Mouse (Mus musculus) stomach, adult 2 months (tissue): Measurements from ENCODE around the gene Mfn1. TPM values are rescaled to one million over a fixed set of nuclear protein-coding genes. Genes with fewer than 3 reads are reported as not detected.

Experiments used
- polyA plus RNA-seq: library from polyadenylated mRNA; depleted of rRNA; stranded (reverse); fragments of >200 nt; gene quantifications from 2 replicates; pipeline ENCODE4 v1.2.3, GENCODE M21; 2012; rRNA removed

Gene Mfn1
- 2.6 and 3.1 TPM in 2 replicates for polyA plus RNA-seq

DNA sequence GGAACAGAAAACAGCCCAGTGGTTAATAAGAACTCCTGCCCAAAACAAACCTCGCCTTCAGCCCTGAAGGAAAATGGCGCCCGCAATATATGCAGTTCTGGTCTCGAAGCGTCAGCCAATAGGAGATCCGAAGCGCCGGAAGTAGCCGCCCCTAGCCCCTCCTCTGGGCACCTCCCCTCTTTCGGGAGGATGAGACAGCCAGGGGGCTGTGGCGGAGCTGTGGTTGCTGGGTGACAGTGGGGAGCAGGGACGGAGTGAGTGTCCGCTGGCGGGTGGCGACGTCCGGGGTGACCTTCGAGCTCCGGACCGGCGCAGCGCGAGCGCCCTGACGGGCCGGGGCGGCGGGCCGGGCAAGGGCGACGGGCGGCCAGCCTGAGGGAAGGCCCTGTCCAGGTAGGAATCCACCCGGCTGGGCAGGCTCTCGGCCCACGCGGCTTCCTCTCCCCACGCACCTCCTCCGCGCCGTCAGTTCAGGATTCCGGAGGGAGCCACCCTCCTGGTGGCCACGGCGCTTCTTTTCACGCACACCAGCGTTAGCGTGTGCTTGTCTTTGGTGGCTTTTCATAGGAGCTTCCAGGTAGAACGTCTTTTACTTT lies at the start of gene Mfn1:
Gene Mfn1 (plus strand): TSS at position 163 of the 596 bp plus-strand sequence.

GRCm38 (mm10) chr3:32492097-32493090 lies 36.9 kb upstream of the Mfn1 start, which contains the start of gene Kcnmb3:
TSS of gene Kcnmb3 (minus strand) at chr3:32492231.

DNA sequence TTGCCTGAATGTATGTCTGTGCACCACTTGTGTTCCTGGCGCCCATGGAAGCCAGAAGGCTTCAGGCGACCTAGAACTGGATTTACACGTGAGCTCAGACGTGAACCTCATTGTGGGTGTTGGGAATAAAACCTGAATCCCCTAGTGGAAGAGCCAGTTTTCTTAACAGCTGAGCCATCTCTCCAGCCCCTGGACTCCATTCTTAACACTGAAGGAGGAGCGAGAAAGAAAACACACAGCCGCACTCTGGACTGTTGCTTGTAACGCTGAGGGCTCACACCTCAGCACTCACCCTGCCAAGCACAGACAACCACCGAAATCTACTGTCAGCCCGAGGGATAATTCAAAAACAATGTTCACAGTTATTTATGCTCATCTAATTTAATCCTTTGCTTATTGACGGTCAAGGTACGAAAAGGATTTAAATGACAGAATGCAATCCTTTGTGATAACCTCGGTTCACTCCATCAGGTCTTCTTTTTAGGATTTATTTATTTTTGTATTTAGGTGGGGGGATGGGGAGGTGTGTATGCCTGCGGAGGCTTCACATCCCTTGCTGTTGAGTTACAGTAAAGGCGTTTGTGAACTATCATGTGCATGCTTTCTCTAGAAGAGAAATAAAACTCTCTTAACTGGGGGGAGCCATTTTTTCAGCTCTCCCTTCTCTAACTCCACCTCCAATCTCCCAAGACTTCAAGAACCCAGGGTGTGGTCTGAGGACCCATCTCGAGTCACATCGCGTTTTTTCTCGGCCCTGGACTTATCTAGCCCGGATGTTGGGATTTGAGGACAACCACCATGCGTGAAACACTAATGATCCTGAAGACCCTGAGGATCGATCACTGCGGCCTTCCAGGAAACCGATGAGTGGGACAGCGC lies 19.5 kb upstream of the Mfn1 start, which contains the start of gene Zfp639:
Gene Zfp639 (plus strand): TSS at position 764 of the 879 bp plus-strand sequence.

GRCm38 (mm10) chr3:32616331-32617052 lies 87.2 kb downstream of the Mfn1 start, which contains the start of gene Gnb4:
TSS of gene Gnb4 (minus strand) at chr3:32616585.

Other genes with a start within 250 kb of the Mfn1 start
- 3.2 and 3.9 TPM in 2 replicates for gene Zmat3, start 163.5 kb upstream of the Mfn1 start, polyA plus RNA-seq
- gene Pik3ca, start 131.8 kb upstream of the Mfn1 start, polyA plus RNA-seq, result 0.39 and 0.48 TPM in 2 replicates
- gene Kcnmb3, start 37.2 kb upstream of the Mfn1 start, polyA plus RNA-seq, result not detected in 2 replicates
- gene Zfp639, start 19.2 kb upstream of the Mfn1 start, polyA plus RNA-seq, result 6.2 and 7.1 TPM in 2 replicates
- gene Gnb4, start 87.1 kb downstream of the Mfn1 start, polyA plus RNA-seq, result 3.9 and 4.1 TPM in 2 replicates
- 3.4 and 3.8 TPM in 2 replicates for gene Actl6a, start 176.8 kb downstream of the Mfn1 start, polyA plus RNA-seq
- 177 and 230 TPM in 2 replicates for gene Ndufb5, start 207.5 kb downstream of the Mfn1 start, polyA plus RNA-seq
- 0.18 and 0.43 TPM in 2 replicates for gene Mrpl47, start 208.1 kb downstream of the Mfn1 start, polyA plus RNA-seq